Mouse (Mus musculus) forebrain, embryonic 15.5 days (tissue): Measurements from ENCODE around the gene Mogs. TPM values are rescaled to one million over a fixed set of nuclear protein-coding genes. Genes with fewer than 3 reads are reported as not detected.

Source experiments
- ATAC-seq: fragments of 200-750 bp; cut with Nextera tagmentation; replicated peaks from 2 replicates; pipeline ENCODE4 v1.8.0; 2017; ENCODE audit warnings: mild to moderate bottlenecking, moderate TSS enrichment, moderate library complexity
- H3K27ac ChIP-seq: fragments of 300-500 bp; sonication (generic); replicated peaks from 2 replicates; pipeline ENCODE4 v1.5.1; 2015; ENCODE audit warnings: mild to moderate bottlenecking, inconsistent platforms
- H3K27me3 ChIP-seq: fragments of 300-500 bp; sonication (generic); 2 replicates; pipeline ENCODE4 v1.6.1; 2015; ENCODE audit warnings: inconsistent platforms
- H3K36me3 ChIP-seq: fragments of 300-500 bp; sonication (generic); 2 replicates; pipeline ENCODE4 v1.6.1; 2015; ENCODE audit warnings: mild to moderate bottlenecking, inconsistent platforms
- H3K4me1 ChIP-seq: fragments of 300-500 bp; sonication (generic); 2 replicates; pipeline ENCODE4 v1.6.1; 2015; ENCODE audit warnings: inconsistent platforms
- H3K4me2 ChIP-seq: fragments of 300-500 bp; sonication (generic); replicated peaks from 2 replicates; pipeline ENCODE4 v1.6.1; 2015; ENCODE audit warnings: mild to moderate bottlenecking, inconsistent platforms
- H3K4me3 ChIP-seq: fragments of 300-500 bp; sonication (generic); 2 replicates; pipeline ENCODE4 v1.5.1; 2015; ENCODE audit warnings: mild to moderate bottlenecking, inconsistent platforms
- H3K9ac ChIP-seq: fragments of 300-500 bp; sonication (generic); replicated peaks from 2 replicates; pipeline ENCODE4 v1.6.1; 2015; ENCODE audit warnings: mild to moderate bottlenecking, inconsistent platforms
- H3K9me3 ChIP-seq: fragments of 300-500 bp; sonication (generic); 2 replicates; pipeline ENCODE4 v1.6.1; 2016; ENCODE audit warnings: inconsistent platforms
- WGBS: fragments of 180-500 bp; shearing (Covaris S2); methylation state at CpG from one replicate; pipeline ENCODE4 v1.1.7; 2015; ENCODE audit warnings: mixed read lengths; 5-methylcytosine and 5-hydroxymethylcytosine counted together
- polyA plus RNA-seq: library from polyadenylated mRNA; unstranded; fragments of >200 nt; fragmentation: Nextera tagmentation; extraction: Ambion mirVana; gene quantifications from 2 replicates; pipeline ENCODE4 v1.2.1, GENCODE M21; 2015

The Mogs gene
- polyA plus RNA-seq, 1 experiment from 2014 or later = 26.7 TPM

- Histone ChIP-seq H3K4me3 (no peak overlapping the region), H3K4me2 (no peak overlapping the region), H3K27ac (no peak overlapping the region), H3K9me3 (no peaks in the 10 kb centered on the region), H3K36me3 (peaks cover 25% of the 10 kb centered on the region; the same call in 1 of the 2 replicates), H3K4me1 (peaks cover 58% of the 10 kb centered on the region), H3K27me3 (no peaks in the 10 kb centered on the region), H3K9ac (no peak overlapping the region)
- WGBS = 85% methylated on average over 11 of the region's 11 CpGs
- no peak for ATAC-seq
Observed at GRCm38 (mm10) chr6:83118369-83118768, 3.1 kb downstream of the Mogs start.

- peak overlapping the region; percentile 95; the same call in 1 of the 2 replicates for H3K4me2 ChIP-seq
- H3K36me3 ChIP-seq = peaks cover 25% of the 10 kb centered on the region; the same call in 1 of the 2 replicates
- no peak overlapping the region for H3K27ac ChIP-seq
- no peaks in the 10 kb centered on the region for H3K27me3 ChIP-seq
- ATAC-seq = no peak
- 83% methylated on average over 14 of the region's 14 CpGs for WGBS
- 0 out of 2 replicates have a peak overlapping the region, but pooled peaks have one; percentile 95 for H3K9ac ChIP-seq
- H3K4me3 ChIP-seq = peak overlapping the region; percentile 86; the same call in 1 of the 2 replicates
- no peaks in the 10 kb centered on the region for H3K9me3 ChIP-seq
- H3K4me1 ChIP-seq = peaks cover 65% of the 10 kb centered on the region
Observed at GRCm38 (mm10) chr6:83118825-83119733, 3.8 kb downstream of the Mogs start.

DNA sequence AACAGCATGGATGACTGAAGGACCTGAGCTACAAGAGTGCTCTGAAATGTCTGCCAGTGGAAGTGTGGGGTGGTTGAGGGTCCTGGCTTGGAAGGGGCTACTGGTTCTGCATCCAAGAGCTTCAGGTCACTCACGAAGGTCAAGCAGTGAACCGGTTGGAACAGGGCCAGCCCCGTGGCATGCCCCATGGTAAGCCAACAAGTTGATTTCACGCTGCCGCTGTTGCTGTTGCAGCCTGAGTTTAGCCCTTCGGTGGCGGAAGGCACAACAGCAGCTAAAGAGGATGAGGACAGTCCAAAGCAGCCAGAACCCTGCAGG lies 4.4 kb downstream of the Mogs start:
- peak overlapping the region; percentile 95 for H3K4me2 ChIP-seq
- ATAC-seq = no peak
- peak overlapping the region; percentile 95; the same call in 1 of the 2 replicates for H3K27ac ChIP-seq
- peaks cover 66% of the 10 kb centered on the region for H3K4me1 ChIP-seq
- 83% methylated on average over 7 of the region's 7 CpGs for WGBS
- peak overlapping the region; percentile 86 for H3K4me3 ChIP-seq
- H3K9ac ChIP-seq = peak overlapping the region; percentile 95
- H3K27me3 ChIP-seq = no peaks in the 10 kb centered on the region
- H3K36me3 ChIP-seq = peaks cover 25% of the 10 kb centered on the region; the same call in 1 of the 2 replicates
- no peaks in the 10 kb centered on the region for H3K9me3 ChIP-seq

- peak within 1 kb of the TSS; percentile 95 for H3K9ac ChIP-seq
- H3K27me3 ChIP-seq = no peaks in the 10 kb centered on the region
- peak within 1 kb of the TSS; percentile 95 for H3K27ac ChIP-seq
- ATAC-seq = peak; percentile 94
- peaks cover 25% of the 10 kb centered on the region; the same call in 1 of the 2 replicates for H3K36me3 ChIP-seq
- H3K4me3 ChIP-seq = peak within 1 kb of the TSS; percentile 86
- peaks cover 63% of the 10 kb centered on the region for H3K4me1 ChIP-seq
- H3K4me2 ChIP-seq = peak within 1 kb of the TSS; percentile 95
- under 1% methylated on average over 38 of the region's 38 CpGs for WGBS
- H3K9me3 ChIP-seq = no peaks in the 10 kb centered on the region
Observed at GRCm38 (mm10) chr6:83120930-83121862, 5.9 kb downstream of the Mogs start, which contains the start of gene Wbp1. Wbp1 (minus strand) TSS chr6:83121559.

- no peak; the same call in 1 of the 2 replicates for ATAC-seq
- H3K4me3 ChIP-seq = peak overlapping the region; percentile 86
- no peaks in the 10 kb centered on the region for H3K27me3 ChIP-seq
- H3K4me1 ChIP-seq = peaks cover 54% of the 10 kb centered on the region
- H3K9me3 ChIP-seq = no peaks in the 10 kb centered on the region
- peak overlapping the region; percentile 95 for H3K4me2 ChIP-seq
- peak overlapping the region; percentile 95 for H3K27ac ChIP-seq
- H3K9ac ChIP-seq = peak overlapping the region; percentile 69
- H3K36me3 ChIP-seq = peaks cover 23% of the 10 kb centered on the region; the same call in 1 of the 2 replicates
- WGBS = under 1% methylated on average over 47 of the region's 52 CpGs
Observed at GRCm38 (mm10) chr6:83121863-83122710, 6.8 kb downstream of the Mogs start.

DNA sequence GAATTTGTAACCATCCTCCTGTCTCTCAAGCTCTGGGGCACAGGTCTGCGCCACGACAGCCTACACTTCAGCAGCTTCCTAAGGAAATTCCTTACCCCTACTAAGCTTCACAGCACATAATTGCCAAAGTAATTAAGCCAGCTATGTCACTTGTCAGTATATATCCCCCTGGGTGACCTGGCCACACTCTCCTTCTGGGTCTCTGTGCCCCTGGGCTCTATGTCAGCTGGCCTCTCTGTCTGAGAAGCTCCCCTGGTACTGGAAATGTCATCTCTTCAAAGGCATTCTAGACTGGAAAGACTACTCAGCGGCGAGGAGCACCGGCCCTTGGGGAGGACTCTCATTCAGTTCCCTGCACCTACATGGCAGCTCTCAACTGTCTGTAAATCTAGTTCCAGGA lies 7.7 kb downstream of the Mogs start:
- Histone ChIP-seq H3K4me1 (peaks cover 53% of the 10 kb centered on the region), H3K36me3 (peaks cover 15% of the 10 kb centered on the region; the same call in 1 of the 2 replicates), H3K9me3 (no peaks in the 10 kb centered on the region), H3K27me3 (no peaks in the 10 kb centered on the region), H3K4me2 (peak overlapping the region; percentile 95; the same call in 1 of the 2 replicates), H3K27ac (peak overlapping the region; percentile 95; the same call in 1 of the 2 replicates), H3K9ac (0 out of 2 replicates have a peak overlapping the region, but pooled peaks have one; percentile 69), H3K4me3 (no peak overlapping the region)
- 83% methylated on average over 5 of the region's 5 CpGs for WGBS
- ATAC-seq = no peak

DNA sequence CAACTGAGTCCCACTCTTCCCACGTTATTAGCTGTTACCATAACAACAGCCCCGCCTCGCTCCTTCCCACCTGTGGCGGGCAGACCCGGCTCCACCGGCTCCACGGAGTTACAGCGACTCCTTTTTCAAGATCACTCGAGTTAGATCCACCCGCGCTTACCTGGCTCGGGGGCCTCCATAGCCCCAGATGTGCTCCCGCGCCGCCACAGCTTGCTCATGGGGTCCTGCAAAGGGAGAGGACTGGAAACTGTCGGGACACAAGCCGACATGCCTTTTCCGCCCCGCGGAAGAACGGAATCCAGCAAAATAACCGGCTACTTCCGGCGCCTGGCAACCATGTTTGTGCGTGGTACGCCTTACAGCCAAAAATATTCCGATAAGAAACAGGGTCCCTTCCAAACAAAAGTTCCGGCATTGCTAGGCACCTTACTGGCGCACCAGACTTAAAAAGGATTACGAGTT lies 9.6 kb downstream of the Mogs start:
- peak overlapping the region; percentile 71 for H3K27ac ChIP-seq
- peak overlapping the region; percentile 92 for H3K4me2 ChIP-seq
- H3K4me1 ChIP-seq = peaks cover 41% of the 10 kb centered on the region
- H3K9ac ChIP-seq = peak overlapping the region; percentile 70
- no peaks in the 10 kb centered on the region for H3K27me3 ChIP-seq
- no peaks in the 10 kb centered on the region for H3K9me3 ChIP-seq
- ATAC-seq = peak; percentile 5
- H3K4me3 ChIP-seq = peak overlapping the region; percentile 91
- H3K36me3 ChIP-seq = no peaks in the 10 kb centered on the region
- 0% methylated on average over 30 of the region's 30 CpGs for WGBS

- H3K9ac ChIP-seq = peak within 1 kb of the TSS; percentile 70
- no peak for ATAC-seq
Observed at GRCm38 (mm10) chr6:83125331-83125730, 10.0 kb downstream of the Mogs start, which contains the start of gene Ino80b. Ino80b (minus strand) TSS chr6:83125431.

GRCm38 (mm10) chr6:83127419-83127818 lies 12.1 kb downstream of the Mogs start:
- H3K36me3 ChIP-seq = no peaks in the 10 kb centered on the region

More at GRCm38 (mm10) chr6:83125331-83125730, 10.0 kb downstream of the Mogs start, which contains the start of gene Ino80b:
- 13% methylated on average over 5 of the region's 5 CpGs for WGBS
- Histone ChIP-seq H3K27ac (peak within 1 kb of the TSS; percentile 71), H3K36me3 (no peaks in the 10 kb centered on the region), H3K27me3 (no peaks in the 10 kb centered on the region), H3K9me3 (no peaks in the 10 kb centered on the region), H3K4me3 (peak within 1 kb of the TSS; percentile 91), H3K4me1 (peaks cover 37% of the 10 kb centered on the region), H3K4me2 (peak within 1 kb of the TSS; percentile 92)

DNA sequence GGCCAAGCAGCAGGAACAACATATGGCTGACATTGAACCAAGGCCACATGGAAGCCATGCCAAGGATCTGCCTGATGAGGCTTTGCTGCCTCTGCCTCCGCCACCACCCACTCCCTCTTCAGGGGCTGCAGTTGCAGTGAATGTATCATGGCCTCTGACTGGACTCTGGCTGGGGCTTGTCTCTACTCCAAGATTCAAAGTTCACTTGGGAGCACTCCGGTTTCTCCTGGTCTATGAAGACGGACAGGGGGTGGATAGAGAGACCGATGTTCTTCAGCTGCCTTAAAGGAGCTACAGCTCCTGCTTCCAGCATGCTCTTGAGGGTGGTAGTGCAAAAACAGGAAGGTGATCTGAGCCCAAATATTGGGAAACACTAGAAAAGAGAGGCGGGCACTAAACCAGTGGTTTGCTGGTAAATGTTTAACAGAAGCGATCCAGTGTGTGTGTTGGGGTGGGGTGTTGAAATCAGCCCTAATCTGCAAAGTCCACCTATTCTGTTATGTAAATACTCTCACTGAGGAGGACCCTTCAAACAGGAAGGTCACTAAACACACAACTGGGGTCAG lies 16.3 kb downstream of the Mogs start:
- no peaks in the 10 kb centered on the region for H3K9me3 ChIP-seq
- H3K4me2 ChIP-seq = no peak overlapping the region
- H3K4me1 ChIP-seq = peaks cover under 1% of the 10 kb centered on the region; the same call in 1 of the 2 replicates
- 80% methylated on average over 6 of the region's 6 CpGs for WGBS
- peaks cover 5% of the 10 kb centered on the region; the same call in 1 of the 2 replicates for H3K27me3 ChIP-seq
- no peak overlapping the region for H3K27ac ChIP-seq
- no peak for ATAC-seq
- H3K9ac ChIP-seq = no peak overlapping the region
- no peak overlapping the region for H3K4me3 ChIP-seq
- H3K36me3 ChIP-seq = no peaks in the 10 kb centered on the region

More at GRCm38 (mm10) chr6:83127419-83127818, 12.1 kb downstream of the Mogs start:
- Histone ChIP-seq H3K27ac (no peak overlapping the region), H3K4me1 (peaks cover 28% of the 10 kb centered on the region), H3K9ac (no peak overlapping the region), H3K27me3 (no peaks in the 10 kb centered on the region), H3K4me3 (no peak overlapping the region), H3K4me2 (no peak overlapping the region), H3K9me3 (no peaks in the 10 kb centered on the region)
- ATAC-seq = no peak
- 95% methylated on average over 5 of the region's 5 CpGs for WGBS
